Mouse (Mus musculus) C3H10T1/2 (cell line): ENCODE measurements around the gene Ccnyl1. TPM values are rescaled to one million over a fixed set of nuclear protein-coding genes. Genes with fewer than 3 reads are reported as not detected.

Source experiments
- polyA plus RNA-seq, 2 experiments: library from polyadenylated mRNA; unstranded; fragments of >200 nt; fragmentation: generic; extraction: Trizol; gene quantifications; one replicate each; pipeline ENCODE4 v1.2.1; 2012; ENCODE audit warnings: missing spikeins in 2 of 2

Ccnyl1 gene
- polyA plus RNA-seq: 1 to 10 TPM; 2.8 to 9.9 TPM

DNA sequence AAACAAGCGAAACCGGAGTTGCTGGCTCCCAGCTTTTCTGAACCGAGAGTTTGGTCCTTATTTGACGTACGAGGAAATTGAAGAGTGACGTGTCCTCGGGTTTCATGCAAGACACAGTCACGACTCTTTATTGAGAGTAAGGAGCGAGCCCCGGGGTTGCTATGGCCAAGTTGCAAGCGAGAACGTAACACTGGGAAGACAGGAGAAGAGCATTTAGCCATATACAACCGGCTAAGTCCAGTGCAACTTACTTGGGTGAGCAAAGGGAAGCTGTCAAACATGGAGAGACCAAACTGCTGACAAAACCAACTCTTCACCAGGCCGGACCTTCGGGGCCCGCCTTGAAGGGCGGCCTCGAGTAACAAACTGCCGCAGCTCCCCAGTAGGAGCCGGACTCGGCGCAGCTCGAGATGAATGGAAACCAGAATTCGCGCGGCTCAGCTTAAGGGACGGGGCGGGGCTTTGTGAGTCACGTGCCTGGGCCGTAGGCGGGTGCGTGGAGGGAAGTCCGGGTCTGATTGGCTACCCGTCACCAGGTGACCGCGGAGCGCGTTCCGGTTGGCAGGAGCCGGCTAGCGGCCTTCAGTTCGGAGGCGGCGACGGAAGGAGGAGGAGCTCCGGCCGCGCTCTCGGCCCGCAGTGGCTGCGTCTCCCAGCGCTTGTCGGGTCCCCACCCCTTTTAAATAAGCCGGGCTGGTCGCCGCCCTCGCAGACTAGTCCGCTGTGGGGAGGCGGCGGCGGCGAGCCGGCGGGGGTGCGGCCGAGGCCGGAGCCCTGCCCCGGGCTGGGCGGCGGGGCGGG, at the start of gene Ccnyl1:
Gene Ccnyl1, plus strand, starts transcription at position 243 of the 801 bp plus-strand sequence.

DNA sequence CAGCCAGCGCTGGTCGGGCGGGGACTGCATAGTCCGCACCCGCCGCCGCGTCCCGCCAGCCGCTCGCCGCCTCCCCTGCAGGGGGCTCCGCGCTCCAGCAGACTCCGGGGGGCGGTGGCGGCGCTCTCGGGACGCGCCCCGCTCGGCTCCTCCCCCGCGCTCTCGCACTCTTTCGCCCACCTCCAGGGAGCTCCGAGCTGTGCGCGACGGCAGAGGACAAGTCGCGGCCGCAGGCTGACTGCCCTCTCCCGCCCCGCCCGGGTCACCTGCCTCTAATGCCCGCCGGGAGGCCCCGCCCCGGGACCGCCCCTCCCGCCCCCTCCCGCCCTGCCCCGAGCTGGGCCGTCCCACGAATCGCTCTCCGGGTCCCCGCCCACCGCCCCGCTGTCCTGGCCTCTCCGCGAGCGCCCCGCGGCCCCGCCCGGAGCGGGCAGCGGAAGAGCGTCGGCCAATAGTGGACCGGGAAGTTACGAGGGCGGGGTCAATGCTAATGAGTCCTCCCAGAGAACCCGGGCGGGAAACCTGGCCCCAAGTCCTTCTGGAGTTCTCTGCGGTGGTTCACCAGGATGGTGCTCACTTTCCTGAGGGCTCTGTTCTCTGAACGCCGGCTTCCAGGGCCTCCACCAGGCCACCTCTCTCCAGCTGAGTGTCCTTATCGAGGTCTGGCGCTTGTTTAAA, 47.4 kb downstream of the Ccnyl1 start, which contains the start of gene Fzd5:
Gene Fzd5, minus strand, starts transcription at position 250 of the 678 bp plus-strand sequence.

Other genes with a start within 250 kb of the Ccnyl1 start
- 1 to 10 TPM in 1 of 2 experiments, under 1 TPM in 1; 0.83 to 4.2 TPM for gene Creb1, start 157.8 kb upstream of the Ccnyl1 start, polyA plus RNA-seq
- 10 to 100 TPM in 1 of 2 experiments, 1 to 10 TPM in 1; 4.8 to 19.3 TPM for gene Mettl21a, start 73.2 kb upstream of the Ccnyl1 start, polyA plus RNA-seq
- gene Fzd5, start 47.3 kb downstream of the Ccnyl1 start, polyA plus RNA-seq: 1 to 10 TPM in 1 of 2 experiments, under 1 TPM in 1; 0.26 to 1.8 TPM